Mouse (Mus musculus): ENCODE data around the gene Fgf12.

- TF ChIP-seq CTCF (IDR thresholded peaks at IDR 0.05; ENCODE audit: insufficient read depth, low read depth, low read length) (no peak), POLR2A (IDR thresholded peaks at IDR 0.05; ENCODE audit: insufficient read depth, low read depth, low read length) (no peak)
These were observed 414.9 kb downstream of the Fgf12 start for GRCm38 (mm10) chr16:28337930-28338329.
